Mouse (Mus musculus): ENCODE results near the gene Csde1. TPM values are rescaled to one million over a fixed set of nuclear protein-coding genes. Genes with fewer than 3 reads are reported as not detected.

Gene Csde1
- total RNA-seq, 1 experiment from 2014 or later: 351 TPM

GRCm38 (mm10) chr3:103058207-103059157 lies 38.3 kb downstream of the Csde1 start, which contains the start of gene Nras:
Nras (plus strand) TSS chr3:103058285.
- DNase-seq: peak; percentile 99

- no peak for DNase-seq
Observed at GRCm38 (mm10) chr3:103066927-103067326, 46.7 kb downstream of the Csde1 start.

GRCm38 (mm10) chr3:103068971-103069370 lies 48.7 kb downstream of the Csde1 start:
- no peak for DNase-seq

GRCm38 (mm10) chr3:103073771-103074170 lies 53.5 kb downstream of the Csde1 start, which contains the start of gene Ampd1:
Ampd1 (plus strand) TSS chr3:103074014.
- DNase-seq: no peak

- DNase-seq: no peak
Observed at GRCm38 (mm10) chr3:103075871-103076270, 55.6 kb downstream of the Csde1 start.

GRCm38 (mm10) chr3:103076476-103076875 lies 56.2 kb downstream of the Csde1 start:
- no peak for DNase-seq

- DNase-seq: no peak
Observed at GRCm38 (mm10) chr3:103079301-103079700, 59.1 kb downstream of the Csde1 start.

GRCm38 (mm10) chr3:103081051-103081450 lies 60.8 kb downstream of the Csde1 start:
- no peak for DNase-seq

GRCm38 (mm10) chr3:103081861-103082453 lies 61.7 kb downstream of the Csde1 start:
- DNase-seq: no peak

- no peak for DNase-seq
Observed at GRCm38 (mm10) chr3:103082761-103083160, 62.5 kb downstream of the Csde1 start.

GRCm38 (mm10) chr3:103085986-103086385 lies 65.8 kb downstream of the Csde1 start:
- no peak for DNase-seq

GRCm38 (mm10) chr3:103091753-103092152 lies 71.5 kb downstream of the Csde1 start:
- no peak for DNase-seq

GRCm38 (mm10) chr3:103098662-103099061 lies 78.4 kb downstream of the Csde1 start:
- DNase-seq: no peak

GRCm38 (mm10) chr3:103099667-103100066 lies 79.4 kb downstream of the Csde1 start:
- no peak for DNase-seq

GRCm38 (mm10) chr3:103100735-103101134 lies 80.5 kb downstream of the Csde1 start:
- DNase-seq: no peak

GRCm38 (mm10) chr3:103101194-103101593 lies 81.0 kb downstream of the Csde1 start:
- DNase-seq: no peak

- peak; percentile 10 for DNase-seq
Observed at GRCm38 (mm10) chr3:103101909-103102308, 81.7 kb downstream of the Csde1 start.

GRCm38 (mm10) chr3:103102454-103103390 lies 82.5 kb downstream of the Csde1 start, which contains the start of gene Dennd2c:
Dennd2c (plus strand) TSS chr3:103102604.
- DNase-seq: peak; percentile 97

Measured in adrenal gland, postnatal 14 days (tissue).